Mouse (Mus musculus) layer of hippocampus, postnatal 36 days (tissue): ENCODE data around the gene Scnn1a. TPM values are rescaled to one million over a fixed set of nuclear protein-coding genes. Genes with fewer than 3 reads are reported as not detected.

Experiments used
- DNase-seq, 2 experiments: peaks; one replicate each; pipeline ENCODE4 v3.0.0; 2022
- total RNA-seq, 2 experiments: library from RNA; stranded (reverse); gene quantifications; 2 replicates each; pipeline ENCODE4 v1.2.3; 2021

Scnn1a gene
- total RNA-seq, 2 experiments from 2014 or later, result 4.1 to 4.3 TPM

- no peak for DNase-seq
These were observed 43.2 kb downstream of the Scnn1a start for GRCm38 (mm10) chr6:125363451-125364242.

- no peak for DNase-seq
These were observed 44.0 kb downstream of the Scnn1a start for GRCm38 (mm10) chr6:125364448-125364847.

- DNase-seq, result no peak
These were observed 45.1 kb downstream of the Scnn1a start for GRCm38 (mm10) chr6:125365522-125365921.

- no peak for DNase-seq
These were observed 45.7 kb downstream of the Scnn1a start for GRCm38 (mm10) chr6:125366133-125366532.

GRCm38 (mm10) chr6:125367758-125368371 lies 47.4 kb downstream of the Scnn1a start:
- DNase-seq, result no peak

GRCm38 (mm10) chr6:125377042-125377441 lies 56.6 kb downstream of the Scnn1a start:
- DNase-seq, result no peak

- no peak for DNase-seq
These were observed 57.4 kb downstream of the Scnn1a start for GRCm38 (mm10) chr6:125377582-125378451.

GRCm38 (mm10) chr6:125378621-125379020 lies 58.2 kb downstream of the Scnn1a start:
- DNase-seq, result no peak

GRCm38 (mm10) chr6:125379781-125380180 lies 59.3 kb downstream of the Scnn1a start:
- no peak for DNase-seq

GRCm38 (mm10) chr6:125380372-125381360 lies 60.2 kb downstream of the Scnn1a start, which contains the start of gene Plekhg6:
Gene Plekhg6, minus strand, starts transcription at chr6:125380793.
- DNase-seq, result no peak

- no peak for DNase-seq
These were observed 61.6 kb downstream of the Scnn1a start for GRCm38 (mm10) chr6:125382024-125382423.

GRCm38 (mm10) chr6:125385066-125385974 lies 64.9 kb downstream of the Scnn1a start:
- no peak for DNase-seq

GRCm38 (mm10) chr6:125386080-125386479 lies 65.6 kb downstream of the Scnn1a start:
- DNase-seq, result no peak

- DNase-seq, result no peak
These were observed 69.4 kb downstream of the Scnn1a start for GRCm38 (mm10) chr6:125389853-125390252.

Other genes starting within 250 kb of the Scnn1a start
- gene Chd4, start 224.7 kb upstream of the Scnn1a start, total RNA-seq, result 100 to 1,000 TPM; 172 to 173 TPM
- 10 to 100 TPM; 30.2 to 34.4 TPM for gene Nop2, start 188.8 kb upstream of the Scnn1a start, total RNA-seq
- 10 to 100 TPM; 67.5 to 68.9 TPM for gene Iffo1, start 175.4 kb upstream of the Scnn1a start, total RNA-seq
- 1,000 to 10,000 TPM; 2,301 to 2,480 TPM for gene Gapdh, start 154.2 kb upstream of the Scnn1a start, total RNA-seq
- gene Ncapd2, start 129.0 kb upstream of the Scnn1a start, total RNA-seq, result 10 to 100 TPM; 22.8 to 26.5 TPM
- 10 to 100 TPM; 70.7 to 72.3 TPM for gene Mrpl51, start 128.9 kb upstream of the Scnn1a start, total RNA-seq
- gene Vamp1, start 105.1 kb upstream of the Scnn1a start, total RNA-seq, result 10 to 100 TPM; 75.3 to 80.4 TPM
- 1 to 10 TPM; 3.3 TPM for gene Tapbpl, start 88.8 kb upstream of the Scnn1a start, total RNA-seq
- not detected for gene Cd27, start 83.6 kb upstream of the Scnn1a start, total RNA-seq
- gene Tuba3a, start 34.6 kb upstream of the Scnn1a start, total RNA-seq, result not detected
- 1 to 10 TPM; 6.9 to 7.0 TPM for gene Ltbr, start 6.8 kb upstream of the Scnn1a start, total RNA-seq
- gene Tnfrsf1a, start 28.7 kb downstream of the Scnn1a start, total RNA-seq, result 10 to 100 TPM in 1 of 2 experiments, 1 to 10 TPM in 1; 9.9 to 12.6 TPM
- gene Plekhg6, start 60.1 kb downstream of the Scnn1a start, total RNA-seq, result under 1 TPM in 1 of 2 experiments, not detected in 1; 0.25 TPM
- 10 to 100 TPM; 70.6 to 71.5 TPM for gene Cd9, start 174.1 kb downstream of the Scnn1a start, total RNA-seq
- 10 to 100 TPM; 12.2 to 13.1 TPM for gene Vwf, start 226.1 kb downstream of the Scnn1a start, total RNA-seq